Mouse (Mus musculus): ENCODE data around the gene Triap1.
"Not testable (repeated sequence)": the region's sequence is repeated elsewhere in the genome, so short reads cannot be mapped to it uniquely, and the experiment has no call there.

Triap1 gene

DNA sequence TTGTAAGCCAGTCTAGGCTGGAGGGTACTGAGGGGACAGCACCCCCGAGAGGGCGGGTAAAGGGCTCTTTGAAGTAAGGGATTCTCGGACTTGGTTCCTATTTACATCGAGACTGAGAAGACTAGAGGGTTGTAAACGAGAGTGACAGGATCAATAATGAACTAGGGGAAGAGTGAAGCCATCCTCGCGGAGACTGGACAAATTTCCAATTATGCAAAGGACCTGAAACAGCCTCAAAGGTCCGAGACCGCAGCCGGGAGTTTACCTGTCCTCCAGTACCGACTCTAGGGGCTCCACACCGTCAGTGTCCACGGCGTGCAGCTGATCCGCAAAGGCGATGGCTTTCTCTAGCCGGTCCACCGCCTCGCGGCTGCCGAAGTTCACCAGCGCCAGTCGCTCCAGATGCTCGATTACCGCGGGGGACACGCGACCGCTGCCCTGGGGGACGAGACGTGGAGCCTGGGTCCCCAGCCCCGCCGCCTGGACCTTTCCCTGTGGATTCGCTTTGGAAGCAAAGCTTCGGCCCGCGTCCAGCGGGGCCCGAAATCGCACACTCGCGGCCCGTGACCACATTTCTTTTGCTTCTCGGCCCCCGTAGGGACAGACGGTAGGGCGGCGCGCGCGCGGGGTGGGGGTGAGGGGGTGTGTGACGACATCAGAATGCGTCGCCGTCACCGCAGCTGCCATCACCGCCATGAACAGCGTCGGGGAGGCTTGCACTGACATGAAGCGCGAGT, at the start of gene Triap1, which contains the start of gene Gatc:
Gene Triap1 (plus strand): TSS at position 649 of the 737 bp plus-strand sequence.
Gene Gatc (minus strand): TSS at position 602 of the 737 bp plus-strand sequence.
- DNase-seq (ENCODE audit: low spot score), result peak; percentile 89

DNA sequence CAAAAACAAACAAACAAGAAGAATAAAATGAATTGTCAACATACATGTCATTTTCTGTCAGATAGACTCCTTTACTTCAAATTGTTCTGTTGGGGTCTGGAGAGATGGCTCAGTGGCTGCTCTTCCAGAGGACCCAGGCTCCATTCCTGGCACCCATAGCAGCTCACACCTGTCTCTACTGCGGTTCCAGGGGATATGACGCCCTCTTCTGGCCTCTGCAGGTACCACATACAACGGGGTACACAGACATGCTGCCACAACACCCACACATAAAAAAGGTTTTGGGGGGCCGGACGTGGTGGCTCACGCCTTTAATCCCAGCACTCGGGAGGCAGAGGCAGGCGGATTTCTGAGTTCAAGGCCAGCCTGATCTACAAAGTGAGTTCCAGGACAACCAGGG, 46.9 kb upstream of the Triap1 start:
- DNase-seq (ENCODE audit: low spot score), result no peak

DNA sequence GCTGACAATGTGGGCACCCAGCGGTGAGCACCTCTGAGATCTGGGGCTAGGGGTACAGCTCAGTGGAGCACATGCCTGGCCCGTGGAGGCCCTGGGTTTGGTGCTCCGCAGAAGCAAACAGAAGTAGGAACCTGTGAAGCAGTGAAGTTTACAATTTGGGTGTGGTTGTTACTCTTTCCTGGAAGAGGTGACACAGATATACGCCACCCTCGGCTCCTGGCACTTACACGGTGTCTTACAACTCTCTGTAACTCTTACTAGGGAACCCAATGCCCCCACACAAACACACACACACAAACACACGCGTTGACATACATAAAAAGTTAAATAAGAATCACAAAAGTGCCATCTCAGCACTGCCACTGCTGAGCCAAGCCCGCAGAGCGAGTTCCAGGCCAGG, 44.7 kb upstream of the Triap1 start:
- DNase-seq (ENCODE audit: low spot score), result no peak

DNA sequence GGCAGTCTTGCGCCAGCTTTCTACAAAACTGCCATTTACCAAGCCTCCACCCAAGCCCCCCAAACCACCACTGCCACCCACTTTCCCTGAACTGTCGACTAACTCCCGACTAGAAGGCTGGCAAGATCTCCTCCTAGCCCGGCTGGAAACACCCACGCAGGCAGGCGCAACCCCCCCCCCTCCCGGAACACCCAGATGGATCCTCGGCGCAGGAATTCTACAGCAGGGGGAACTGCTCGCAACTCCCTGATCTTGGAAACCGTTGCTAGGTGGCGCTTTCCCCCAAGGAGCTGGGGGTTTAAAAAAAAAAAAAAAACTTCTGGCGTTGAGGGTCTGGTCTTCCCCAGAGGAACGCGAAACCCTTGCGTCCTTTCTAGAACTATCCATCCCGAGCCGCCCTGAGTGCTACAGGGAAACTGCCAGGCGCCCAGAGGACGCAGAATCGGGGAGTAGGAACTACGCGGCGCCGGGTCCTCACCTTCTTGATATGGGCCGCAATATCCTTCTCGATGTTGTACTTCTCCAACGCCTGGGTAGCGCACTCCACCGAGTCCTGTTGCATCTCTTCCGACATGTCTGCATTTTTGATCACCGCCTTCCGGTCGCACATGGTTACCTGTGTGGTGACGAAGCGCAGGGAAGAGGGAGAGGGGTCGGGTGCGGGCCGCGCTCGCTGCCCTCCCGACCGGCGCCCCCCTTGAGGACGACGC, 40.8 kb upstream of the Triap1 start:
- peak; percentile 82 for DNase-seq (ENCODE audit: low spot score)

DNA sequence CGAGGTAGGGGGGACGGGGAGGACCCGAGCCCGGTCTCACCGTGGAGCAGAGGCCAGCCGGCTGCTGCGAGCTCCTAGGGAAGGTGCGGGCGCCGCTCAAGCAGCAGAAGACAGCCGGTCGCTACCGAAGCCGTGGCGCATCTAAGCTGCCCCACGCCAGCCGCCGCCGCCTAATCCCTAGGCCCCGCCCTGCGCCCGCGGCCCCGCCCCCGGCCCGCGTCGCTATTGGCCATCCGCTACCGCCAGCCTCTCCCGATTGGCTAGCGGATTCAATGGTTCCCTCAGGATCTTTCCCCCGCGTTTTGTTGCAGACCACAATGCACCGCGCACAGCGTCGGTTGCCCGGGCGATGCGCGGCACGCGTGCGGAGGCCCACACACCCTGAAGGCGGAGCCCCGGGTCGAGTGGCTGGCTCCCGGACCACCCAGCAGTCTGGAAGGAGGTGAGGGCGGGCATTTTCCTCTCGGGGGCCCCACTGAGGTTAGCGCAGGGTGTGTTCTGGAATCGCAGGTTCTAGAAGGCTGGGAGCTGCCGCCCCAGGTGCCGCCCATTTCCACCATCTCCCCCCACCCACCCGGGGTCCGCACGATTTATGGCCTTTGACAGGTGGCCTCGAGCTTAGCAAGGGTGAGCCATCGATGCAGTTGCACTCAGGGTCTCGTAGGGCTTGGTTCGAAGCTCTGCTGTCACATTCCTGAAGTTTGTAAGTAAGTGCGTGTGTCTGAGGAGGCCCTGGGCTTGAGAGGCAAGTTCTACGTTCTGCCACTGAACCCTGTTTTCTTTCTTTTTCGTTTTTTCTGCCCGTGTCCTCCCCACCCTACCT, 40.0 kb upstream of the Triap1 start, which contains the start of gene Dynll1:
Gene Dynll1 (minus strand): TSS at position 208 of the 823 bp plus-strand sequence.
- peak; percentile 99 for DNase-seq (ENCODE audit: low spot score)

DNA sequence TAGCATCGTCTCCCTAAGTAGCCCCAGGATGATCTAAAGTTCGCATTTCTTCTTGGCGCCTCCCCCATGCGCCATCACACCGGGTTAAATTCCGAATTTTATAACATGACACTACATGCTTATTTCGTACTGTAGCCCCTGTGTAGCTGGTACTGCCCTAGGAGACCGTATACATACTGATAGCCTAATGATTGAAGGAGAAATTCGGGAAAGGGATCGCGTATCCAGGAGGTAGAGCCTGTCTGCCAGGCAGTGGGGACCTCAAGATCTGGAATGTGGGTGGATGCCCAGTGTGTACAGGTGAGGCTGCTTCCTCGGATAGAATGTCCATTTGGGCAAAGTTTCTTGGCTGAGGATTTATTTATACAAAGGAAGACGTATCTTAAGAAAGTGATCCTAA, 39.4 kb upstream of the Triap1 start:
- DNase-seq (ENCODE audit: low spot score), result no peak

DNA sequence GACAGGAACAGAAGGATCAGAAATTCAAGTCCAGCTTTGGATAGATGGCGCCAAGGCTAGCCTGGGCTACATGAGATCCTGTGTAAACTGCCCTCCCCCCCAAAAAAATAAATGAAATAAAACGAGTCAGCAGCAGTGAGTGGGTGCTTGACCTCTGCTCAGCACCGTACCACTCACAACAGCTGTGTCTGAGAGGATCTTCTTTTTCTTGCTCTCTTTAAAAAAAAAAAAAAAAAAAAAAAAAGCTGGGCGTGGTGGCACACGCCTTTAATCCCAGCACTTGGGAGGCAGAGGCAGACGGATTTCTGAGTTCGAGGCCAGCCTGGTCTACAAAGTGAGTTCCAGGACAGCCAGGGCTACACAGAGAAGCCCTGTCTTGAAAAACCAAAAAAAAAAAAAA, 38.8 kb upstream of the Triap1 start:
- DNase-seq (ENCODE audit: low spot score), result not testable (repeated sequence)

DNA sequence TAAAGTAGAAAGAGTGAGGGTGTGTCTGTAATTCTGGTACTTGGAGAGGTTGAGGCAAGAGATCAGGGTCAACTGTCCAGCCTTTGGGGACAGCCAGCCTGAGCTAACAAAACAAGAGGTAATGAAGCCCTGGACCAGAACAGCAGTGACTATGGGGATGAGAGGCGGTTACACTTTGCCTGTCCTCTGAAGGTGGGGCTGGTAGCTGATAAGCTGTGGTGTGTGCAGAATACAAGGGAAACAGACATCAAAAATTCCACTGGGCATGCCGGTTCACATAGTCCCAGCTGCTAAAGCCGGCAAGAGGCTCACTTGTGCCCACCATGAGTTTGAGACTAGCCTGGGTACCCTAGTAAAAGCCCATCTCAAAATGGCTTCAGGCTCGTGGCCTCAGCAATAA, 28.7 kb upstream of the Triap1 start:
- DNase-seq (ENCODE audit: low spot score), result no peak

DNA sequence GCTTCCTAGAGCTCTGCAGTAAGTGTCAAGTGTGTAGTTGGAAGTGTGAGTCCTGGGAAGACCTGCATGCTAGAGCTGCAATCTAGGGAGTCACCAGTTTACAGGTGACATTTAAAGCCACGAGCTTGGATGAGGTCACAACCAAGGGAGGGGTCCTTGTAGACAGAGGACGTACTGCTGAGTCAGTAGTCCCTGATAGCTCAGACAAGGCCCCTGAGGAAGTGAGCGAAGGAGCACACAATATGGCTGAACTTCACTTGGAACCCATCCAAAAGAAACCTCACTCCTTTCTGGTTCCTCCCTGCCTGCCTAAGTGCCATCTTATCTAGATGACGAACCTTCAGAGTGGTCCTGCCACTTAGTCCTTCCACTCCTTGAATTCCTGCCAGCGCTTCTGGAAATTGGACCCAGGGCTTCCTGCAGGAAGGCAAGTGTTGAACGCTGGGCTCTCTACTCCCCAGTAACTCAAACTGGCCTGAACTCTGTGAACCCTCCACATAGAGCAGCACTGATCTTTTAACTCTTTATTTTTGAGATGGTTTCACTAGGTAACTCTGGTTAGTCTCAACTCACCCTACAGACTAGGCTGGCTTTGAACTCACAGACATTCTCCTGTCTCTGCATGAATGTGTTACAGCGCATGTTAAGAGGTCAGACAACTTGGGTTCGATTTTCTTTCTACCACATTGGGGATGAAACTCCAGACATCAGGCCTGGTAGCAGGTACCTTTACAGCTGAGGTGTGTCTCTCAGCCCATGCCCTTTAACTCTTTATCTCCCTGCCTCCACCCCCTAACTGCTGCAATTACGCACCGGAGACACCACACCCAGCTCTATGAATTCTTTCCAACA, 28.0 kb upstream of the Triap1 start:
- no peak for DNase-seq (ENCODE audit: low spot score)

DNA sequence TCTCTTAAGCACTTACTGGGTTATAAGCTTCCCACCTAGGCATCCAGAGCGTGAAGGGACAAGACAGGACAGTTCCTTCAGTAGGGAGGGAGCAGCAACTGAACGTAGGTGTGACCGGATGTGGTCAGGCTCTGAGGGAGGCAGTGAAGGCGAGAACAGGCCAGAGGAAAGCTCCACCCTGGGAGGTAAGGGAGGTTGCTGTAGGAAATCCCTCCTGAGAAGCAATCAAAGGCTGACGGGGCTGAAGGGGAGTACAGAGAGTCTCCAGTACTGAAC, 27.4 kb upstream of the Triap1 start:
- no peak for DNase-seq (ENCODE audit: low spot score)

DNA sequence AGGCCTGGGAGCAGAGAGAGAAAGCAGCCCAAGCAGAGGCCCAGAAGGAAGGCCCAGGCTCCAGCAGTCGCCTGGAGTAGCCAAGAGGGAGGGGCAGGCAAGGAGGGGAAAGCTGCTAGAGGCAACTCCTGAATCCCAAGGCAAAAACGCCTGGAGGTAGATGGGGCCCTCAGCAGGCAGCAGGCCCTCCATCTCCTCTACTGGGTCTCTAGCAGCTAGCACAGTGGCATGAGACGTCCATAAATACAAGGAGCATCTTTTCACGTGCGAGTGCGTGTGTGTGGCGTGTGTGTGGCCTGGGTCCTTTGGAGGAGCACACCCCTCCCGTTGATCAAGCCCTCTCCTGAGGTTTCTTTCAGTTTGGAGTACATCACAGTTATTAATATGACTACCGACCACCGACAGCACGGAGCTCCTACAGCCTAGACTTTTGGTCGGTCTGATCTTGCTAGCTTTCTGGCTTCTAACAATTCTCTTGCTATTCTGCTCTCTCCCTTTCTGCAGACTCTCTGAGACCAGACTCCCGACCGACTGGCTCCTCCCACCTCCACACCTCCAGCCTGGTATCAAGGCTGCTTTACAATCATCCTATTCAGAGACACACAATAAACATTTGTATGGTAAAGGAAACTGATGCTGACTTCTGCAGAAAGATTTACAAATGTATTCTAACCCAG, 23.9 kb upstream of the Triap1 start:
- DNase-seq (ENCODE audit: low spot score), result no peak

DNA sequence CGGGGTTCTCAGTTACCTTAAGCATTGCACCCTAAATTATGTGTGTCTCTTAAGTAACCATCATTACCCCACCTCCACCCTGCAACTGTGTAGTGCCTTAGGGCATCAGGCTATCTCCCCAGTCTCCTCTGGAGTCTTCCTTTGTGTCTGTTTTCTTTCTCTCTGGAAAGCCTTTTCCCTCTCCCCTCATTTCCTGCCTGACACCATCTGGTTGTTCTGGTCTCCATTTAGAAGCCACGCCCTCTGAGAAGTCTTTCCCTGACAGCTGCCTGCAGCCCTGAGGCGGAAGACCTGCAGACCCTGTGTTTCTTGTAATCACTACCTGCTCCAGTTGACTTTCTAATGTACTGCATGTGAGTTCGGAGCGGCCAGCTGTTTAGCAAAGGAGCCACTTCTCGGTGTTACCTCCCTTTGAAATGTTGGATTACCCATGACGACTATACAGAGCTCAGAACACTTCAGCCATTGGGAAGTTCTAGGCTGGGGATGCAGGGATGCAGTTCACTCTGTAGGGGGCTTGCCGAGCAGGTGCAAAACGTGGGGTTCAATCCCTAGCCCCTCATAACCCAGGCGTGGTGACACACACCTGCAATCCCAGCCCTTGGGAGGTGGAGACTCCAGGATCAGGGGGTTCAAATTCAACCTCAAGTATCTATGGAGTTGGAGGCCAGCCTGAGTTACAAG, 23.2 kb upstream of the Triap1 start:
- peak; percentile 58 for DNase-seq (ENCODE audit: low spot score)

DNA sequence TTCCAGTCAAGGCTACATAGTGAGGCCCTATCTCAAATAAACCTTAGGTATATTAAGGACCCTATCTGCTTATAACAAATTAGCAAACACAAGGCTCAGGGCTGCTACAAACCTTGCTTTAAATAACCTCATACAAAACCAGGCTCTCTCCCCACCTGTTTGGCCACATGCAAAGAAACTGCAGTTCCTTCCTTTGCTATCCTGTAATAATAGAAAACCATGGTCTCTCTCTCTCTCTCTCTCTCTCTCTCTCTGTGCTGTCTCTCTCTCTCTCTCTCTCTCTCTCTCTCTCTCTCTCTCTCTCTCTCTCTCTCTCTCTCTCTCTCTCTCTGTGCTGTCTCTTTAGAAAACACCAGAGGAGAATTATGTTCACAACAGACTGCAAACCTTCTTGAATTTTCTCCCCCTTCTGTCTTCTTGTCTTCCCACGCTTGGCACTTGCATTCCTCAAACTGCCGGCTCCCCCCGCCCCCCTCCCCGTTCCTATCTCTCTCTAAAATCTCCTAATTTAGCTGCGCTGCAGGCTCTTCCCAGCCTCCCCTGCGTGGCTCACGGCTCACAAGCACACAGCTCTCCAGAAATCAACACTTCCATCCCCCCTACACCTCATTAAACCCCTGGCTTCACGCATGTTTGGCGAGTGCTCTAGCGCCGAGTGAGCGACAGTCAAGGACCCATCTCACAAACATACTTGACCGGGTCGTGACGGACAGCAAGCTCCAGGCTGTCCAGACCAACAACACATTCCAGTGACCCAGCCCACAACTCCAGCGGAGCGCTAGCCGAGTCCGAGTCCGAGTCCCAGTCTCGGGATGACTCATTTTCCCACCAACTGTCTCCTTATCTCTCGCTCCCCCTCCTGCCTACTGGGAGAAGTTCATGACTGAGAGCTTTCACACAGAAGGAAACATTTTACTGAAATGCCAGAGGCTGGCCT, 21.8 kb upstream of the Triap1 start:
- DNase-seq (ENCODE audit: low spot score), result peak; percentile 85

DNA sequence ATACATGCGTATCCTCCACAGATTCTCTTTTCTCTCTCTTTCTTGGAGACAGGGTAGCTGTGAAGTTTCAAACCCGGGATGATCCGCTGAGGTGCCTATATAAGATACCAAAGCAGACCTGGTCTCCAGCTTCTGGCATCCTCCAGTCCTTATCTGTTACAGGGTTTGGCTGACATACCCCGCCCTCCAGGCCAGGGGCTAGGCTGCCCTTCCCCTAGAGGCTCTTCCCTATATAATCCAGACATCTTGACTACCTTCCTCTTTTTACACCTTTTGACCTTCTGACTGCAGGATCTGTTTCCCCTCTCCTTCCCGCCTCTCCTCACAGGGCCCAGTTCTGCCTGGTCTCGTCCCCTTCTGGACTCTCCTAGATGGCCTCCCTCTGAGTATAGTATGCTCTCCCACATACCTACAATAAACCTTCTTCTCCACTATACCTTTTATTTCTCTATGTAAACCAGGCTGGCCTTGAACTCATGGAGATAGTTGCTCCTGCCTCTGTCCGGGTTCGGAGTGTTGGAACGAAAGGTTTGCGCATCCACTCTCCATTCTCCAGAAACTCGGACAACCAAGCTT, 14.7 kb upstream of the Triap1 start:
- DNase-seq (ENCODE audit: low spot score), result peak; percentile 36

DNA sequence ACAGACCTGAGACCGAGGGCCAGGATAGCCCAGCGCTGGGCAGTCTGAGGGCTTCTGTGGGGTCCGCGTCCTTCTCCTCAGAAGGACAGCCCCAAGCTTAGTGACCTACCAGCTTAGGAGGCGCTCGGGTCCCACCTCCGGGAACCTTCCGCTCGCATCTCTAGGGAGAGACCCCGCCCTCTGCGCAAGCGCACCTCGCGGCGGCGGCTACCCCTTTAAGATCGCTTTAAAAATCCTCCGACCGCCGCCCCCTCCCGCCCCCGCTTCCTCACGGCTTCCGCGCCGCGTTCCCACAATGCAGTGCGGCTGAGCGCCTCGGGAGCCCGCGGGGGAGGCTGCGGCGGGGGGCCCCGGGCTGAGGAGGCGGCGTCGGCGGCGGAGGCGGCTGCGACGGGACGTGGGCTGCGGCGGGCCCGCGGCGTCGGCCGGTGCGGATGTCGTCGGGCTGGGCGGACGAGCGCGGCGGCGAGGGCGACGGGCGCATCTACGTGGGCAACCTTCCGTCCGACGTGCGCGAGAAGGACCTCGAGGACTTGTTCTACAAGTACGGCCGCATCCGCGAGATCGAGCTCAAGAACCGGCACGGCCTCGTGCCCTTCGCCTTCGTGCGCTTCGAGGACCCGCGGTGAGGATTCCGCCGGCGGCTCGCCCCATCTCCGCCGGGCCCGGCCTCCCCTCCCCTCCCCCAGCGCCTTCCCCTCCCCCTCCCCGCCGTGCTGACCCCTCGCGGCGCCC, 14.0 kb upstream of the Triap1 start, which contains the start of gene Srsf9:
Gene Srsf9 (plus strand): TSS at position 303 of the 735 bp plus-strand sequence.
- peak; percentile 94 for DNase-seq (ENCODE audit: low spot score)

DNA sequence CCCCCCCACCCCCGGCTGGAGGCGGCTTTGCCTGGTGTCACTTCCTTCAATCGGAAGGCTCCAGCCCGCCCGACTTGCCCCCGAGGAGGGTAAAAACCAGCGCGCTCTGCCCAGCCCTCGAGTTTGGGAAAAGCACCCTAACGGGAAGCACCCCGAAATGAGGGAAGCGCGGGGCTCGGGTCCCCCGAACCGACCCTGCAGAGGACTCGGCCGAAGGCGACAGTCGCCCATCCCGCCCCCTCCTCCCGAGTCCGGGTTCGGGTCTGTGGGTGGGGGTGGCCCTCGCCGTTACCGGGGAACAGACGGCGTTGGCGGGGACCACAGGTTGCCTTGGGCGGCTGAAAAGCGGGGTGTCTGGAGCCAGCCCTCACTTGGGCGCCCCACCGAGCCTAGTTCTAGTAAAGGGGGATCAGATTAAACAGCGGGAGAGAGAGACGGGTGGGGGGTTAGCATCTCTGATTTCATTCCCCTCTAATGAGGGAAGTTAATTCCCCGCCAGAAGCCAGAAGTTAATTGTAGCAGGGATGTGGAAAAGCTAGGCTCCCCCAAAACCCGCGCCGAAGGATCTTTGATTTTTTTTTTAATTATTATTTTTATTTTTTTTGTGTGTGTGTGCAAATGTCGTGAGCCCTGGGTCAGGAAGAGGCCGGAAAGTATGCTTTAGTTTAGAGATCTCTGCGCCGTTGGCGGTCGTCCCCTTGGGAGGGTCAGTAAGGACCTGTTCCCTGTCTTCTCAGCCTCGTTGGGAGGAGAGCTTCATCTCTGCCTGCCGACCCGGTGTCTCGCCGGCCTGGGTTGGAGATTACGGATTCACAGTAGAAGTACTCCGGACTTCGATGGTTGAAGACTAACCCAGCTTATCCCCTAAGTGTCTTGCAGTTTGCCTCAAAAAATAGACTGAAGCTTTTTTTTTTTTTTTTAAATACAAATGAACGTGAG, 13.1 kb upstream of the Triap1 start:
- DNase-seq (ENCODE audit: low spot score), result peak; percentile 53

DNA sequence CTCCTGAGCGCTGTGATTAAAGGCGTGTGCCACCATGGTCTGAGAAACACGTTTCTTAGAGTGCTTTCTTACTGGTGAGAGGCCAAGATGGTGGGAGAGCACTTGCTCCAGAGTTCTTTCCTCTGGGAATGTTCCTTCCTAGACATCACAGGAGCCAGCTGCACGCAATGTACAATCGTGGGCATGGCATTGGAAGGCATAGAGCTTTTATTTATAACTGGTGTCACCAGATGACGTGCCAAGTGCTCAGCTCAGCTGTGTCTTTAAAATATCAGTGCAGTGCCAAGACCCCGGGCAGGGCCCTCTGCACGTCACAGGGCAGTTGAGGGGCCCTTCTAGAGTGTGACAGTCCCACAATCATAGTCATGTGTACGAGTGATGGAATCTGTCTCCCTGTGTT, 10.1 kb upstream of the Triap1 start:
- no peak for DNase-seq (ENCODE audit: low spot score)
